ENCODE assay signal across 14 mouse cellular contexts in genomic region chr11:69333922-69334321, GRCm38 (mm10). TPM values are rescaled to one million over a fixed set of nuclear protein-coding genes. Genes with fewer than 3 reads are reported as not detected.
DNase-seq lines count a peak whose midpoint lies in the region; ATAC-seq and TF ChIP-seq lines count a peak whose summit lies in the region.
"Had no signal": no experiment of that assay in that cellular context is flagged by ENCODE, and none has a peak within 500 bp of the region (broad histone marks: within the 10 kb centered on the region; RNA-seq: fewer than 3 reads in every experiment).

No protein-coding gene starts in this region.

- H3K27ac ChIP-seq in heart, adult 2 months: peak overlapping the region; percentile 46
- H3K27ac ChIP-seq in liver, embryonic 11.5 days (ENCODE audit: low read depth, low read length): no peak overlapping the region
- H3K27ac ChIP-seq in neural tube, embryonic 15.5 days (replicated peaks): no peak overlapping the region
- H3K27ac ChIP-seq: gastrocnemius, adult 2 months; heart, embryonic 15.5 days; macrophage had no signal

- ATAC-seq in liver, embryonic 11.5 days (replicated peaks; ENCODE audit: low FRiP score): peak; percentile 87
- ATAC-seq in neural tube, embryonic 15.5 days (ENCODE audit: low FRiP score): no peak
- ATAC-seq: activated CD4-positive, CD25-positive, alpha-beta regulatory T cell, adult 4 months had no signal

- H3K36me3 ChIP-seq in heart, adult 2 months (ENCODE audit: control insufficient read depth, insufficient read depth, low read length): no peaks in the 10 kb centered on the region
- no peaks in the 10 kb centered on the region for H3K36me3 ChIP-seq in liver, embryonic 11.5 days (ENCODE audit: control insufficient read depth, insufficient read depth, low read length)
- H3K36me3 ChIP-seq in neural tube, embryonic 15.5 days: no peaks in the 10 kb centered on the region
- H3K36me3 ChIP-seq: heart, embryonic 15.5 days; intestine, embryonic 15.5 days had no signal

- DNase-seq in heart, adult 2 months: no peak
- DNase-seq in heart, adult 8-10 months (ENCODE audit: low spot score): no peak
- peak; percentile 12 for DNase-seq in thymus, postnatal 0 days (ENCODE audit: low spot score)
- DNase-seq in thymus, adult 18-20 months: no peak
- no peak for DNase-seq in liver, embryonic 11.5 days (ENCODE audit: low spot score)
- DNase-seq in retina, postnatal 1 day: no peak
- DNase-seq in cerebellum, adult 9-11 months: no peak
- DNase-seq: gastrocnemius, adult 2 months; layer of hippocampus, postnatal 36 days had no signal

- no peak for TF ChIP-seq POLR2A in heart, adult 2 months (IDR thresholded peaks at IDR 0.05; ENCODE audit: insufficient read depth, low read depth, low read length)

- no peaks in the 10 kb centered on the region for H3K27me3 ChIP-seq in heart, adult 2 months (ENCODE audit: control insufficient read depth, insufficient read depth, low read length)
- H3K27me3 ChIP-seq in liver, embryonic 11.5 days (replicated peaks; ENCODE audit: control insufficient read depth, insufficient read depth, low read length): peaks cover 30% of the 10 kb centered on the region
- no peaks in the 10 kb centered on the region for H3K27me3 ChIP-seq in neural tube, embryonic 15.5 days (replicated peaks)
- H3K27me3 ChIP-seq: intestine, embryonic 15.5 days had no signal

- no peak overlapping the region for H3K4me3 ChIP-seq in heart, adult 2 months
- no peak overlapping the region for H3K4me3 ChIP-seq in liver, embryonic 11.5 days (ENCODE audit: low read depth, low read length)
- H3K4me3 ChIP-seq in neural tube, embryonic 15.5 days (replicated peaks): no peak overlapping the region
- H3K4me3 ChIP-seq: gastrocnemius, adult 2 months; heart, embryonic 15.5 days; intestine, embryonic 15.5 days had no signal

- intact Hi-C loops in heart, adult 2 months (cut with DNase I): no loop called here

- peak overlapping the region; percentile 40 for H3K4me2 ChIP-seq in liver, embryonic 11.5 days
- H3K4me2 ChIP-seq in neural tube, embryonic 15.5 days: no peak overlapping the region
- H3K4me2 ChIP-seq: heart, embryonic 15.5 days; intestine, embryonic 15.5 days had no signal

- no peaks in the 10 kb centered on the region for H3K79me2 ChIP-seq in heart, adult 2 months (replicated peaks; ENCODE audit: control insufficient read depth, insufficient read depth, low read length)

- no peak overlapping the region for H3K9ac ChIP-seq in heart, adult 2 months (ENCODE audit: low read depth, low read length)
- H3K9ac ChIP-seq in liver, embryonic 11.5 days (ENCODE audit: low read depth, low read length): no peak overlapping the region
- no peak overlapping the region for H3K9ac ChIP-seq in neural tube, embryonic 15.5 days (replicated peaks)
- H3K9ac ChIP-seq: heart, embryonic 15.5 days; intestine, embryonic 15.5 days had no signal

- H3K9me3 ChIP-seq in liver, embryonic 11.5 days (ENCODE audit: control insufficient read depth, low read length): no peaks in the 10 kb centered on the region
- H3K9me3 ChIP-seq in neural tube, embryonic 15.5 days (replicated peaks): no peaks in the 10 kb centered on the region
- H3K9me3 ChIP-seq: heart, embryonic 15.5 days; intestine, embryonic 15.5 days had no signal

- peaks cover 4% of the 10 kb centered on the region for H3K4me1 ChIP-seq in heart, adult 2 months (ENCODE audit: control insufficient read depth, insufficient read depth, low read length)
- peaks cover 28% of the 10 kb centered on the region for H3K4me1 ChIP-seq in liver, embryonic 11.5 days (replicated peaks; ENCODE audit: control insufficient read depth, insufficient read depth, low read length)
- H3K4me1 ChIP-seq in neural tube, embryonic 15.5 days: peaks cover 24% of the 10 kb centered on the region

- no peak for TF ChIP-seq EP300 in heart, adult 2 months (IDR thresholded peaks at IDR 0.05; ENCODE audit: insufficient read depth, low read depth, low read length)

- 36% methylated on average over 3 of the region's 3 CpGs for WGBS in heart, adult 2 months
- WGBS in liver, embryonic 11.5 days: 30% methylated on average over 3 of the region's 3 CpGs
- 62% methylated on average over 3 of the region's 3 CpGs for WGBS in neural tube, embryonic 15.5 days

- TF ChIP-seq CTCF in heart, adult 2 months (IDR thresholded peaks at IDR 0.05): peak; percentile 51

RNA-seq across cellular contexts. Expression of gene Rnf227, which starts 6.3 kb away (rescaled TPM):
- under 1 TPM; 0.31 to 0.36 TPM for total RNA-seq in heart, adult 2 months (2021)
- 0.51 and 0.82 TPM in 2 replicates for polyA plus RNA-seq in heart, adult 2 months (2012; rRNA removed)
- total RNA-seq in heart, adult 8-10 months (2022): under 1 TPM; 0.34 to 0.44 (median 0.39) TPM
- 6.8 and 8.3 TPM in 2 replicates for polyA plus RNA-seq in thymus, postnatal 0 days (2015; fragmentation: Nextera tagmentation; extraction: Ambion mirVana)
- 4.3 and 5.4 TPM in 2 replicates for polyA plus RNA-seq in liver, embryonic 11.5 days (2014; fragmentation: Nextera tagmentation; extraction: Ambion mirVana)
- 213 and 250 TPM in 2 replicates for polyA plus RNA-seq in neural tube, embryonic 15.5 days (2015; fragmentation: Nextera tagmentation; extraction: Ambion mirVana)
- total RNA-seq: gastrocnemius, adult 2 months had no signal

RNA-seq across cellular contexts. Expression of gene Kcnab3, which starts 7.9 kb away (rescaled TPM):
- total RNA-seq in heart, adult 2 months (2021): under 1 TPM; 0.11 to 0.23 TPM
- polyA plus RNA-seq in heart, adult 2 months (2012; rRNA removed): 0.53 and 0.61 TPM in 2 replicates
- under 1 TPM in 3 of 4 experiments, not detected in 1; 0.17 to 0.38 (median 0.27) TPM for total RNA-seq in heart, adult 8-10 months (2022)
- 0.18 and 0.24 TPM in 2 replicates for polyA plus RNA-seq in thymus, postnatal 0 days (2015; fragmentation: Nextera tagmentation; extraction: Ambion mirVana)
- polyA plus RNA-seq in liver, embryonic 11.5 days (2014; fragmentation: Nextera tagmentation; extraction: Ambion mirVana): 0.42 and 0.52 TPM in 2 replicates
- 6.0 and 7.3 TPM in 2 replicates for polyA plus RNA-seq in neural tube, embryonic 15.5 days (2015; fragmentation: Nextera tagmentation; extraction: Ambion mirVana)
- total RNA-seq: gastrocnemius, adult 2 months had no signal

RNA-seq across cellular contexts. Expression of gene Trappc1, which starts 10.1 kb away (rescaled TPM):
- 10 to 100 TPM; 45.5 to 48.0 TPM for total RNA-seq in heart, adult 2 months (2021)
- 46.6 and 84.3 TPM in 2 replicates for polyA plus RNA-seq in heart, adult 2 months (2012; rRNA removed)
- 10 to 100 TPM; 46.5 to 50.6 (median 49.2) TPM for total RNA-seq in heart, adult 8-10 months (2022)
- 132 and 138 TPM in 2 replicates for polyA plus RNA-seq in thymus, postnatal 0 days (2015; fragmentation: Nextera tagmentation; extraction: Ambion mirVana)
- 114 and 123 TPM in 2 replicates for polyA plus RNA-seq in liver, embryonic 11.5 days (2014; fragmentation: Nextera tagmentation; extraction: Ambion mirVana)
- polyA plus RNA-seq in neural tube, embryonic 15.5 days (2015; fragmentation: Nextera tagmentation; extraction: Ambion mirVana): 186 and 201 TPM in 2 replicates

RNA-seq across cellular contexts. Expression of gene Cntrob, which starts 10.3 kb away (rescaled TPM):
- total RNA-seq in heart, adult 2 months (2021): 1 to 10 TPM; 2.3 to 2.5 TPM
- polyA plus RNA-seq in heart, adult 2 months (2012; rRNA removed): 3.0 and 4.0 TPM in 2 replicates
- total RNA-seq in heart, adult 8-10 months (2022): 1 to 10 TPM; 1.8 to 5.1 (median 2.6) TPM
- 22.4 and 22.8 TPM in 2 replicates for polyA plus RNA-seq in thymus, postnatal 0 days (2015; fragmentation: Nextera tagmentation; extraction: Ambion mirVana)
- 14.9 and 17.1 TPM in 2 replicates for polyA plus RNA-seq in liver, embryonic 11.5 days (2014; fragmentation: Nextera tagmentation; extraction: Ambion mirVana)
- polyA plus RNA-seq in neural tube, embryonic 15.5 days (2015; fragmentation: Nextera tagmentation; extraction: Ambion mirVana): 14.5 and 15.3 TPM in 2 replicates

RNA-seq across cellular contexts. Expression of gene Chd3, which starts 35.3 kb away (rescaled TPM):
- 10 to 100 TPM; 18.3 to 20.2 TPM for total RNA-seq in heart, adult 2 months (2021)
- polyA plus RNA-seq in heart, adult 2 months (2012; rRNA removed): 20.3 and 22.2 TPM in 2 replicates
- 10 to 100 TPM; 16.7 to 20.4 (median 18.3) TPM for total RNA-seq in heart, adult 8-10 months (2022)
- polyA plus RNA-seq in thymus, postnatal 0 days (2015; fragmentation: Nextera tagmentation; extraction: Ambion mirVana): 10.7 and 13.2 TPM in 2 replicates
- polyA plus RNA-seq in liver, embryonic 11.5 days (2014; fragmentation: Nextera tagmentation; extraction: Ambion mirVana): 13.8 and 17.1 TPM in 2 replicates
- 70.6 and 76.1 TPM in 2 replicates for polyA plus RNA-seq in neural tube, embryonic 15.5 days (2015; fragmentation: Nextera tagmentation; extraction: Ambion mirVana)

Comparison
In these comparisons a context has a peak if more than half of its experiments do, and no peak if none do; other contexts are left out.
1. RNA of gene Rnf227, which starts 6.3 kb away (polyA plus RNA-seq): 213 to 250 TPM in neural tube, embryonic 15.5 days; 6.8 to 8.3 TPM in thymus, postnatal 0 days, 4.3 to 5.4 TPM in liver, embryonic 11.5 days and 0.51 to 0.82 TPM in heart, adult 2 months; every median in the first group is over 10 times any median in the second.